Mouse (Mus musculus): ENCODE data around the gene Haus6.

DNA sequence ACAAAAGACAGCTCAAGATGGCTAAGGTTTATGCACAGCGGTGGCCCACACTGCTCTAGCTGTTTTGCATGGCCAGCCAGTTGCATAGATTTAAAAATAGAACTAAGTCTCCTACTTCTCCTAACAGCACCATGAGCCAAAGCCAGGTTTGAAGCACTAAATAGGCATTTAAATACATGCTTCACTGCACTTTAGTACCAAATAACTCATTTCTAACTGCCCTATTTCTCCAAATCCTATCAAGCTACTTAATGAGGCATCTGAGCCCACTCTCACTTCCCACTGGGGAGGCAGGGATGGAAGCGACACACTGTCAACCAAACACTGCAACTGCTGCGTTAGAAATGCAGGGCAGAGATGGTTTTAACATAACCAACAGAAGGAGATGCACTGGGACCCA, 67.9 kb downstream of the Haus6 start:
- TF ChIP-seq CTCF (IDR thresholded peaks at IDR 0.05; ENCODE audit: borderline replicate concordance, insufficient read depth, low read depth, low read length) (no peak), POLR2A (IDR thresholded peaks at IDR 0.05; ENCODE audit: borderline replicate concordance, insufficient read depth, low read length) (no peak)
